Mouse (Mus musculus) gastrocnemius, postnatal 10 days (tissue): ENCODE results near the gene Dapk2. TPM values are rescaled to one million over a fixed set of nuclear protein-coding genes. Genes with fewer than 3 reads are reported as not detected.

Experiments used
- DNase-seq: peaks from one replicate; pipeline ENCODE4 v3.0.0; 2021; ENCODE audit warnings: mixed read lengths
- total RNA-seq, 2 experiments: library from RNA; stranded (reverse); gene quantifications; 2 replicates each; pipeline ENCODE4 v1.2.3; 2021

Gene Dapk2
- total RNA-seq, 2 experiments from 2014 or later = 15.5 to 19.1 TPM

GRCm38 (mm10) chr9:66236615-66237014, 78.6 kb downstream of the Dapk2 start:
- no peak for DNase-seq

- no peak for DNase-seq
Measured at GRCm38 (mm10) chr9:66237742-66238141, 79.7 kb downstream of the Dapk2 start.

GRCm38 (mm10) chr9:66239173-66239572, 81.2 kb downstream of the Dapk2 start:
- DNase-seq = no peak

- no peak for DNase-seq
Measured at GRCm38 (mm10) chr9:66239691-66240090, 81.7 kb downstream of the Dapk2 start.

GRCm38 (mm10) chr9:66240493-66240892, 82.5 kb downstream of the Dapk2 start:
- peak; percentile 47 for DNase-seq

GRCm38 (mm10) chr9:66240991-66241390, 83.0 kb downstream of the Dapk2 start:
- DNase-seq = peak; percentile 52

- DNase-seq = peak; percentile 49
Measured at GRCm38 (mm10) chr9:66241722-66242121, 83.7 kb downstream of the Dapk2 start.

- DNase-seq = no peak
Measured at GRCm38 (mm10) chr9:66243240-66243639, 85.2 kb downstream of the Dapk2 start.

GRCm38 (mm10) chr9:66244079-66244478, 86.1 kb downstream of the Dapk2 start:
- DNase-seq = no peak

GRCm38 (mm10) chr9:66245707-66246106, 87.7 kb downstream of the Dapk2 start:
- no peak for DNase-seq

- DNase-seq = peak; percentile 58
Measured at GRCm38 (mm10) chr9:66249281-66249680, 91.3 kb downstream of the Dapk2 start.

- no peak for DNase-seq
Measured at GRCm38 (mm10) chr9:66251159-66251691, 93.2 kb downstream of the Dapk2 start.

- DNase-seq = no peak
Measured at GRCm38 (mm10) chr9:66261741-66262140, 103.7 kb downstream of the Dapk2 start.

GRCm38 (mm10) chr9:66263701-66264100, 105.7 kb downstream of the Dapk2 start:
- DNase-seq = no peak

- DNase-seq = no peak
Measured at GRCm38 (mm10) chr9:66265645-66266044, 107.6 kb downstream of the Dapk2 start.

- DNase-seq = no peak
Measured at GRCm38 (mm10) chr9:66266237-66267170, 108.5 kb downstream of the Dapk2 start.

- no peak for DNase-seq
Measured at GRCm38 (mm10) chr9:66268804-66269203, 110.8 kb downstream of the Dapk2 start.

- no peak for DNase-seq
Measured at GRCm38 (mm10) chr9:66270038-66270437, 112.0 kb downstream of the Dapk2 start.

- DNase-seq = no peak
Measured at GRCm38 (mm10) chr9:66271726-66272125, 113.7 kb downstream of the Dapk2 start.

GRCm38 (mm10) chr9:66273632-66274031, 115.6 kb downstream of the Dapk2 start:
- DNase-seq = no peak

- DNase-seq = no peak
Measured at GRCm38 (mm10) chr9:66274657-66275056, 116.6 kb downstream of the Dapk2 start.

- DNase-seq = peak; percentile 47
Measured at GRCm38 (mm10) chr9:66275267-66275991, 117.4 kb downstream of the Dapk2 start.

GRCm38 (mm10) chr9:66276062-66276461, 118.0 kb downstream of the Dapk2 start:
- no peak for DNase-seq
